Mouse (Mus musculus): ENCODE data around the gene Dner. TPM values are rescaled to one million over a fixed set of nuclear protein-coding genes. Genes with fewer than 3 reads are reported as not detected.

Dner gene
- polyA plus RNA-seq, 1 experiment from 2014 or later: 344 TPM

DNA sequence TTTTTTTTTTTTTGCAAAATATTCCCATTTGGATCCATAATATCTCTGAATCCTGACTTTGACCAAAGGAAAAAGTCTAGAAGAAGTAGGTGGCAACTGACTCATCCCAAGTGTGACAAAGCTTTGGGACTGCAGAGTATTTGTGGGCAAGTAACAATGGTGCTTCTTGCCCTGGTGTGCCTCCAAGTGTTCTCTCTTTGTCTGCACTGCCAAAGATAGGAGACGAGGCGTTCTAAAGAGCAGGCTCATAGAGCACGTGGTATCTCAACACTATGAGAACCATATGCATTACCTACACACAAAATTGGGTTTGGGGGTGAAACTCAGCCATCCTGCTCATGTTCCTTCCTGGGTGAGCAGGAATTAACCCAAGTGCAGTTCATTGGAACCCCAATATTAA, 221.7 kb downstream of the Dner start:
- no peak overlapping the region for H3K27ac ChIP-seq (replicated peaks)
- no peaks in the 10 kb centered on the region for H3K9me3 ChIP-seq (replicated peaks)
- H3K36me3 ChIP-seq: no peaks in the 10 kb centered on the region
- no peaks in the 10 kb centered on the region for H3K4me1 ChIP-seq
- WGBS: 92% methylated on average over 3 of the region's 3 CpGs
- no peak overlapping the region for H3K4me2 ChIP-seq
- H3K4me3 ChIP-seq (replicated peaks): no peak overlapping the region
- no peak for ATAC-seq (ENCODE audit: low FRiP score)
- H3K9ac ChIP-seq (replicated peaks): no peak overlapping the region
- H3K27me3 ChIP-seq (replicated peaks): no peaks in the 10 kb centered on the region

DNA sequence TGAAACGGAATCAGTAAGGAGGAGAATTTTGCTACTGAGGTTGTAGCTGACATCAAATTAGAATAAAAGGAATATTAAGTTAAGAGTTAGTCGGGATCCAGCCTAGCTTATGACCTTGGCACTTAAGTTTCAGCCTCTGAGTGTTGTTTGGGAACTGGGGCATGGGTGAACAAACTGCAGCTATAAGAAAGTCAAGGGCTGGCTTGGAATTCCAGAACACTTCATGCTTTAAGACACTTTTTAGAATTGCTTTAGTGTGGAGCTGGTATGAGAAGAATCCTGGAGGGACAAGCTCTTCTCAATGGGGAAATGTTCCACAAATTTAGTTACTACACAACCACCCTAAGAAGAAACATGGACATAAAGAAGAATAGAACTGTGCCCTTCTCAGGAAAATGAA, 223.8 kb downstream of the Dner start:
- WGBS: 81% methylated on average over 2 of the region's 2 CpGs
- H3K9me3 ChIP-seq (replicated peaks): no peaks in the 10 kb centered on the region

GRCm38 (mm10) chr1:84470342-84470741, 225.7 kb downstream of the Dner start:
- H3K4me3 ChIP-seq (replicated peaks): no peak overlapping the region
- H3K27me3 ChIP-seq (replicated peaks): no peaks in the 10 kb centered on the region
- WGBS: 67% methylated on average over 4 of the region's 4 CpGs
- no peaks in the 10 kb centered on the region for H3K4me1 ChIP-seq
- H3K36me3 ChIP-seq: no peaks in the 10 kb centered on the region
- H3K4me2 ChIP-seq: no peak overlapping the region
- no peak for ATAC-seq (ENCODE audit: low FRiP score)
- no peak overlapping the region for H3K27ac ChIP-seq (replicated peaks)
- no peak overlapping the region for H3K9ac ChIP-seq (replicated peaks)
- H3K9me3 ChIP-seq (replicated peaks): no peaks in the 10 kb centered on the region

More for the DNA sequence above, 223.8 kb downstream of the Dner start:
- Histone ChIP-seq H3K4me3 (replicated peaks) (no peak overlapping the region), H3K27ac (replicated peaks) (no peak overlapping the region), H3K27me3 (replicated peaks) (no peaks in the 10 kb centered on the region), H3K36me3 (no peaks in the 10 kb centered on the region), H3K4me1 (no peaks in the 10 kb centered on the region), H3K9ac (replicated peaks) (no peak overlapping the region), H3K4me2 (no peak overlapping the region)
- ATAC-seq (ENCODE audit: low FRiP score): no peak

GRCm38 (mm10) chr1:84467664-84468063, 228.4 kb downstream of the Dner start:
- no peaks in the 10 kb centered on the region for H3K4me1 ChIP-seq
- H3K27me3 ChIP-seq (replicated peaks): no peaks in the 10 kb centered on the region
- H3K36me3 ChIP-seq: no peaks in the 10 kb centered on the region
- no peaks in the 10 kb centered on the region for H3K9me3 ChIP-seq (replicated peaks)
- no peak overlapping the region for H3K9ac ChIP-seq (replicated peaks)
- H3K4me3 ChIP-seq (replicated peaks): no peak overlapping the region
- H3K4me2 ChIP-seq: no peak overlapping the region
- 65% methylated on average over 3 of the region's 3 CpGs for WGBS
- no peak for ATAC-seq (ENCODE audit: low FRiP score)
- H3K27ac ChIP-seq (replicated peaks): no peak overlapping the region

DNA sequence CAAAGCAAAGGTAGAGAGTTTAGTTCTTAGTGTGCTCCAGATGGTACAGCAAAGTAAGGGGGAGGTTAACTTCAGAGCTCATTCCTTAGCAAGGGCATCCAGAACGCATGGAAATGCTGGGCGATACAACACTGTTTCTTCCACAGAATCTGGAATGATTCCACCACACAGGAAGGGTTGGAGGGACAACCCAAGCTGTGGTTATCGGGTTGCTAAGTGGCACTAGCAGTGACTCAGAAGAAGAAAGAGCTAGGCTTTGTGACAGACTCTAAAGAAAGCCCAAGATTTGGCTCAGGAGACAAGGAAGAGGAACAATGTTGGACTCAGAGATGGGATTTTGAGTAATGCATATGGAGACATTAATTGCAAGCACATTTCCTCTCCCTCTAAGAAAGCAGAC, 231.3 kb downstream of the Dner start:
- H3K9me3 ChIP-seq (replicated peaks): no peaks in the 10 kb centered on the region
- H3K4me1 ChIP-seq: no peaks in the 10 kb centered on the region
- H3K9ac ChIP-seq (replicated peaks): no peak overlapping the region
- H3K4me2 ChIP-seq: no peak overlapping the region
- no peaks in the 10 kb centered on the region for H3K36me3 ChIP-seq
- no peak for ATAC-seq (ENCODE audit: low FRiP score)
- 90% methylated on average over 3 of the region's 3 CpGs for WGBS
- H3K27me3 ChIP-seq (replicated peaks): no peaks in the 10 kb centered on the region
- no peak overlapping the region for H3K4me3 ChIP-seq (replicated peaks)
- H3K27ac ChIP-seq (replicated peaks): no peak overlapping the region

GRCm38 (mm10) chr1:84463976-84464662, 231.9 kb downstream of the Dner start:
- H3K4me3 ChIP-seq (replicated peaks): no peak overlapping the region
- no peaks in the 10 kb centered on the region for H3K36me3 ChIP-seq
- no peaks in the 10 kb centered on the region for H3K27me3 ChIP-seq (replicated peaks)
- H3K9ac ChIP-seq (replicated peaks): no peak overlapping the region
- H3K9me3 ChIP-seq (replicated peaks): no peaks in the 10 kb centered on the region
- no peak overlapping the region for H3K27ac ChIP-seq (replicated peaks)
- no peaks in the 10 kb centered on the region for H3K4me1 ChIP-seq
- ATAC-seq (ENCODE audit: low FRiP score): 0 out of 2 replicates have a peak, but pooled peaks have one; percentile 21
- H3K4me2 ChIP-seq: no peak overlapping the region
- 84% methylated on average over 5 of the region's 5 CpGs for WGBS

GRCm38 (mm10) chr1:84449566-84450278, 246.3 kb downstream of the Dner start:
- no peak for ATAC-seq (ENCODE audit: low FRiP score)
- Histone ChIP-seq H3K9me3 (replicated peaks) (no peaks in the 10 kb centered on the region), H3K27me3 (replicated peaks) (no peaks in the 10 kb centered on the region), H3K27ac (replicated peaks) (no peak overlapping the region), H3K4me1 (no peaks in the 10 kb centered on the region), H3K9ac (replicated peaks) (no peak overlapping the region), H3K36me3 (peaks cover 7% of the 10 kb centered on the region; the same call in 1 of the 2 replicates), H3K4me2 (no peak overlapping the region), H3K4me3 (replicated peaks) (no peak overlapping the region)
- 84% methylated on average over 10 of the region's 10 CpGs for WGBS

DNA sequence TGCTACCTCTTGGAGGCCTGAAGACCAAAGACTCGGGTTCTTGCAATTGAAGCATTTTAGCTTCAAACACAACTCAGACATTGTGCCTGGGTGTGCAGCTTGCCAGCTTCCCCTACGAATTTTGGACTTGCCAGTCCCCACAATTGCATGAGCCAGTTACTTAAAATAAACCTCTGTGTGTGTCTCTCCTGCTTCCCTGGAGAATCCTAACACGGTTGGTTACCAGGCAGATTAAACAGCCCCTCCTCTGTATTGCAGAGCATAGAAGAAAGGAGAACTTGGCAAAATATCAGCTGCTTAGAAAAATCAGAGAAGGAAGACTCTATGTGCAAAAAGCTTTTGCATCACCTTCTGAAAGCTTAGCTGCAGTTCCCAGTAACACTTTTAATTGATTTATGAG, 252.4 kb downstream of the Dner start:
- H3K4me2 ChIP-seq: no peak overlapping the region
- H3K4me3 ChIP-seq (replicated peaks): no peak overlapping the region
- no peaks in the 10 kb centered on the region for H3K9me3 ChIP-seq (replicated peaks)
- peaks cover 15% of the 10 kb centered on the region; the same call in 1 of the 2 replicates for H3K4me1 ChIP-seq
- H3K27ac ChIP-seq (replicated peaks): 0 out of 2 replicates have a peak overlapping the region, but pooled peaks have one; percentile 41
- ATAC-seq (ENCODE audit: low FRiP score): peak; percentile 67; the same call in 1 of the 2 replicates
- no peak overlapping the region for H3K9ac ChIP-seq (replicated peaks)
- no peaks in the 10 kb centered on the region for H3K27me3 ChIP-seq (replicated peaks)
- WGBS: 46% methylated on average over 3 of the region's 3 CpGs
- H3K36me3 ChIP-seq: peaks cover 15% of the 10 kb centered on the region; the same call in 1 of the 2 replicates

- WGBS: 90% methylated on average over 5 of the region's 5 CpGs
- ATAC-seq (ENCODE audit: low FRiP score): no peak
- H3K27me3 ChIP-seq (replicated peaks): no peaks in the 10 kb centered on the region
Measured at GRCm38 (mm10) chr1:84443050-84443449, 253.0 kb downstream of the Dner start.

GRCm38 (mm10) chr1:84441419-84441818, 254.6 kb downstream of the Dner start:
- H3K4me2 ChIP-seq: no peak overlapping the region
- ATAC-seq (ENCODE audit: low FRiP score): no peak
- no peak overlapping the region for H3K4me3 ChIP-seq (replicated peaks)
- H3K27me3 ChIP-seq (replicated peaks): no peaks in the 10 kb centered on the region
- H3K4me1 ChIP-seq: peaks cover 15% of the 10 kb centered on the region; the same call in 1 of the 2 replicates
- 67% methylated on average over 3 of the region's 3 CpGs for WGBS
- no peaks in the 10 kb centered on the region for H3K9me3 ChIP-seq (replicated peaks)
- no peak overlapping the region for H3K9ac ChIP-seq (replicated peaks)
- peaks cover 15% of the 10 kb centered on the region; the same call in 1 of the 2 replicates for H3K36me3 ChIP-seq
- H3K27ac ChIP-seq (replicated peaks): peak overlapping the region; percentile 45; the same call in 1 of the 2 replicates

More at GRCm38 (mm10) chr1:84443050-84443449, 253.0 kb downstream of the Dner start:
- Histone ChIP-seq H3K4me3 (replicated peaks) (no peak overlapping the region), H3K9me3 (replicated peaks) (no peaks in the 10 kb centered on the region), H3K4me2 (no peak overlapping the region), H3K9ac (replicated peaks) (no peak overlapping the region), H3K4me1 (peaks cover 15% of the 10 kb centered on the region; the same call in 1 of the 2 replicates), H3K36me3 (peaks cover 15% of the 10 kb centered on the region; the same call in 1 of the 2 replicates), H3K27ac (replicated peaks) (0 out of 2 replicates have a peak overlapping the region, but pooled peaks have one; percentile 41)

GRCm38 (mm10) chr1:84437565-84437964, 258.5 kb downstream of the Dner start:
- Histone ChIP-seq H3K4me2 (no peak overlapping the region), H3K9ac (replicated peaks) (no peak overlapping the region), H3K4me3 (replicated peaks) (no peak overlapping the region), H3K27ac (replicated peaks) (no peak overlapping the region), H3K9me3 (replicated peaks) (no peaks in the 10 kb centered on the region), H3K36me3 (peaks cover 9% of the 10 kb centered on the region; the same call in 1 of the 2 replicates), H3K27me3 (replicated peaks) (no peaks in the 10 kb centered on the region), H3K4me1 (peaks cover 6% of the 10 kb centered on the region; the same call in 1 of the 2 replicates)
- no peak for ATAC-seq (ENCODE audit: low FRiP score)

GRCm38 (mm10) chr1:84436281-84436680, 259.7 kb downstream of the Dner start:
- Histone ChIP-seq H3K27ac (replicated peaks) (no peak overlapping the region), H3K4me1 (no peaks in the 10 kb centered on the region), H3K9ac (replicated peaks) (no peak overlapping the region), H3K9me3 (replicated peaks) (no peaks in the 10 kb centered on the region), H3K4me2 (no peak overlapping the region), H3K4me3 (replicated peaks) (no peak overlapping the region), H3K36me3 (peaks cover 9% of the 10 kb centered on the region; the same call in 1 of the 2 replicates), H3K27me3 (replicated peaks) (no peaks in the 10 kb centered on the region)
- WGBS: 78% methylated on average over 1 of the region's 1 CpGs
- ATAC-seq (ENCODE audit: low FRiP score): no peak
